Mouse (Mus musculus): ENCODE results near the gene Trpm3.

GRCm38 (mm10) chr19:22327226-22327625 is 188.4 kb downstream of the Trpm3 start:
- TF ChIP-seq POLR2A (IDR thresholded peaks at IDR 0.05; ENCODE audit: borderline replicate concordance, extremely low read depth, low read depth, low read length), result no peak
- no peak for TF ChIP-seq CTCF (IDR thresholded peaks at IDR 0.05; ENCODE audit: insufficient read depth, low read length)

Data from lung, adult 2 months (tissue).